Mouse (Mus musculus) ovary, postnatal 14 days (tissue): Measurements from ENCODE around the gene Tbx3.
A peak's percentile ranks its signal among the peaks of the same experiment; 100 is the strongest.

Source experiments
- DNase-seq: peaks from one replicate; pipeline ENCODE4 v3.0.0; 2022; ENCODE audit warnings: low spot score

The Tbx3 gene

DNA sequence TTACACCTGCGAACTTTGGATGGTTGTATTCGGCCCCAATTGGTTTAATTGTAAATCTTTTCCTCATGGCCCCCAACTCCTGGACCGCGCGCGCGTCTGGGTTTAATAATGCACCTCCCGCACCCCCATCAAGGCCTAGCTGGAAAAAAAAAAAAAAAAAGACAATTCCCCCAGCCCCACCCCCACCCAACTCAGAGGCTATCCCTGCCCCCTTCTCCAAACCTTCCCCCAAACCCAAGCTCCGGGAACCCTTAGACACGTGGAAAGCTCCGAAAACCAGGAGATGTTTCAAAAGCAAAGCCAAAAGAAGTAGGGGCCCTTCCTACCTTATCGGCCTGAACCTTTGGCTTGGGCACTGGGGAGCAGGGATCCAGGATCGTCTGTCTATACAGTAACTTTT, 8.1 kb upstream of the Tbx3 start:
- DNase-seq = no peak

GRCm38 (mm10) chr5:119662731-119663130, 7.7 kb upstream of the Tbx3 start:
- no peak for DNase-seq

DNA sequence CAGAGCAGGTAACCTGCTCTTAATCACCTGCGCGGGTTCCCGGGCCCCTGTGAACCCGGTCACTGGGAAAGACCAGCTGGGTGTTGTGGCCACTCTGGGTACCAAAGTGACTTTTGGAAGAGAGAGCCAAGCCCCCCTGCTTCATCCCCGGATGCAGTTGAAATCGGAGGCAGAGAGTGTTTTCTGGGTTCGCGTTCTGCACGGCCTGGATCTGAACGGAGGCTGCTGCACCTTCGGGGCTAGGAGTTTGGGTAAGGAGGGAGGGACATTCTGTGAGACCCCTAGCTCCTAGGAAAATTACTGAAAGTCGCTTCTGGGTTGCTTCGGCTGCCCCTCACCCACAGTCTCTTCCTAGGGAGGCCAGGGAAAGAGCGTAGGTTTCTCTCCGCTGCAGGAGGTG, 7.2 kb upstream of the Tbx3 start:
- no peak for DNase-seq

GRCm38 (mm10) chr5:119663747-119664146, 6.7 kb upstream of the Tbx3 start:
- no peak for DNase-seq

DNA sequence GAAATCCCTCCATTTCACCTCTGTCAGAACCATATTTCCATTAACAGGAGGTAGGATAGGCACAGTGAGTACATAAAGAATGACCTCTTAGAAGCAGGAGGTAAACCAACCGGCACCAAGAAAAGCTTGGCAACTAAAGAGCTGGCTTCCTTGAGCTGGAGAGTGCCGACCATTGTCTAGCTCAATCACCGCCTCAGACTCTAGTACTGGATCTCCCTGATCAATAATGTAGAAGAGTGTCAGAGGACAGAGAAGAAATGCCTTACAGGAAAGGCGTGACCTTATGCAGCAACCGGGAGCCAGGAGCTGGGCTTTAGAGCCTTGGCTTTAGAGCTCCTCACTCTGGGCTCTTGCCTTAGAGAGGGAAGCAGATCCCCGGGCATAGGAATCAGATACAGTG, 4.7 kb upstream of the Tbx3 start:
- no peak for DNase-seq

GRCm38 (mm10) chr5:119667356-119667940, 3.0 kb upstream of the Tbx3 start:
- DNase-seq = no peak

- no peak for DNase-seq
Observed at GRCm38 (mm10) chr5:119668191-119668912, 2.1 kb upstream of the Tbx3 start.

DNA sequence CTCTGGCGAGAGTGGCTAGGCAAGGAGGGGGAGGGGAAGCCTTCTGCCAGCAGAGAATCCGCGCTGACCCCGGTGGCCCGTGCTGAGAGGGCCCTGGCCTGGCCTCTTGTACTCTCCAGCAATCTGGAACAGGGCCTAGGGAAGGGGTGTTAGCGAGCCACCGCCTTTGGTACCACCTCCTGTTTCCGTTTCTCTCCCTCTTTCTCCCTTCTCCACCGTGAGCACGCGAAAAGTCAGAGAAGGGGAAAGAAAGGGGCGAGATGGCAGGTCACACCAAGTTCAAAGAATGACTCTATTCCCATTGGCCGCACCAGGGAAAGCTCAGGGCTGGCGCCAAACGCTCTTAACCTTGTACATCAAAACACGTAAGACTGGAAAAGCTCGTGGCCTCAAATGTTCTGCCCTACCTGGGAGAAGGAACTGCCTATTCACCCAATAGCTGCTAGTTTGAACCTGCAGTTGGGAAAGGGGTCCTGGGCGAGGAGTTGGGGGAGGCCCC, 1.5 kb upstream of the Tbx3 start:
- DNase-seq = no peak

GRCm38 (mm10) chr5:119669741-119670565, 516 bp upstream of the Tbx3 start:
- DNase-seq = peak; percentile 79

GRCm38 (mm10) chr5:119671124-119671801, 794 bp downstream of the Tbx3 start:
- DNase-seq = no peak

- DNase-seq = no peak
Observed at GRCm38 (mm10) chr5:119671965-119672347, 1.5 kb downstream of the Tbx3 start.

DNA sequence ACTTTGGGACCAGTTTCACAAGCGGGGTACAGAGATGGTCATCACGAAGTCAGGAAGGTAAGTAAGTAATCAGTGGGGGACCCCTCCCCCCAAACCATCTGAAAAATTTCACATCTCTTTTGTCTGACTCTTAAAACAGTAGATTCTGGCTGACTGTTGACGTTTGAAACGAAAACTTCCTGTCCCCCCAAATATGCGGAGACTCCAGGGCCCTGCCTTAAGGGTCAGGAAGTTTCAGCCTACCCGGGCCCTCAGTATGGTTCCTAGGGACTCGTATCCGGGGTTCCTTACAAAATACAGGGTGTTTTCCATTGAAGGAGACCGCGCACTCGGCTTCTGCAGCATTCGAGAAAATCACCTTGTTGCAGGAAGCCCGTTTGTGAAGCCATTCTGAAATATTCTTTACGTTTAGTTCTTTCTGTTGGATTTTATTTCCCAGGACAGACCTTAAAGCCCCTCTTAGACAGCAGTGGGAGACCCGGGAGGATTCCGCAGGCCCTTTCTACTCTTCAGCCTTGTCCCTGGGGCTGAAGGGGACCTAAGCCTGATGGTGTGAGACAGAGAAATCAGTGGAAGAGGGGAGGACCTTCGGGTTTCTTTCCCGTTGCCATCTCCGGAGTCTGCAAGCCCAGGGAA, 2.0 kb downstream of the Tbx3 start:
- DNase-seq = no peak

- DNase-seq = no peak
Observed at GRCm38 (mm10) chr5:119672984-119673600, 2.6 kb downstream of the Tbx3 start.

- DNase-seq = no peak
Observed at GRCm38 (mm10) chr5:119673716-119674605, 3.5 kb downstream of the Tbx3 start.

GRCm38 (mm10) chr5:119674606-119675330, 4.3 kb downstream of the Tbx3 start:
- DNase-seq = no peak

DNA sequence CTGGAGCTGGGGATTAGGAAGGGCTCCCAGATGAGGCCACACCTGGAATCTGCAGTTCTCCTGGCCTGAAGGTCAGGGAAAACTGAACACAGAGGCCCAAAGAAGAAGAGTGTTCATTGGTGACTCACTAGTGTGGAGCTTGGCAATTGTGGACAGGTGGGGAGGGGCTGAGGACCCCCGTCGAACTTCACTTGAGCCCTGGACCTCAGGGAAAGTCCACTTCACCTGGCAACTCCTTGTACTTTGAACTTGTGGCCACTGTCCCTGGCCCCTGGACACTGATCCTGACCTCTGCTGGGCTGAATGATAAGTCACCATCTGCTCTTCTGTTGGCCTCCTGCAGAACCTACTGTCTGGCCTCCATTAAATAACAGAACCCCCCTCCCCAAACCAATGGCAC, 5.8 kb downstream of the Tbx3 start:
- no peak for DNase-seq

DNA sequence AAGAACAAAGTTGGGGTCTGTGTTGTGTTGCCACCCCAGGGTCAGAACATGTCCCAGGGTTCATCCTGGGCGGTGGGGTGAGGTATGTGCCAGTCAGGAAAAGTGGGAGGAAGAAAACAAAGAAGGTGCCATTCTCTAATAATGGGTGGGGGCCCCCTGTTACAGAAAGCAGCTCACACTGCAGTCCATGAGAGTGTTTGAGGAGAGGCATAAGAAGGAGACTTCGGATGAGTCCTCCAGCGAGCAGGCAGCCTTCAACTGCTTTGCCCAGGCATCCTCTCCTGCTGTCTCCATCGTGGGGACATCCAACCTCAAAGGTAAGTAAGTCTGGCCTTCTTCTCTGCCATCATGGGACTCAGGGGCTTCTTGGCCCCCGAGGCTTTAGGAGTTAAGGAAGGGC, 8.0 kb downstream of the Tbx3 start:
- no peak for DNase-seq

DNA sequence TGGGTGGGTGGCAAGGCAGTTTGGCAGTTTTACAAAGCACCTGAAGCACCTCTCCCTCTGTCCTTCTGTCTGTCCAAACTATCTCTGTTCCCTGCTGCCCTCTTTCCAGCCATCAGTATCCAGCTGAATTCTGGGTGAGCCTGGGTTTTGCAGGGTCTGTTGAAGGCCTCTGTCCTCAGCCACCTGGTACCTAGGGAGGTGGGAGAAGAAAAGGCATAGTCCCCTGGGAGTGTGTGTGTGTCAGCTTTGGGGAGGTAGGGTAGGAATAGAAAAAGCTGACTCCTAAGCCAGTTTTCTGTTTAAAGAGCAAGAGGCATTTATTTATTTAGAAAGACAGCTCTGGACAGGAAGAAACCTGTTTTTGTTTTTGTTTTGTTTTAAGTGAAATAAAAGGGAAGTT, 8.6 kb downstream of the Tbx3 start:
- no peak for DNase-seq

GRCm38 (mm10) chr5:119679614-119680328, 9.3 kb downstream of the Tbx3 start:
- no peak for DNase-seq
